In the genomic region with DNA sequence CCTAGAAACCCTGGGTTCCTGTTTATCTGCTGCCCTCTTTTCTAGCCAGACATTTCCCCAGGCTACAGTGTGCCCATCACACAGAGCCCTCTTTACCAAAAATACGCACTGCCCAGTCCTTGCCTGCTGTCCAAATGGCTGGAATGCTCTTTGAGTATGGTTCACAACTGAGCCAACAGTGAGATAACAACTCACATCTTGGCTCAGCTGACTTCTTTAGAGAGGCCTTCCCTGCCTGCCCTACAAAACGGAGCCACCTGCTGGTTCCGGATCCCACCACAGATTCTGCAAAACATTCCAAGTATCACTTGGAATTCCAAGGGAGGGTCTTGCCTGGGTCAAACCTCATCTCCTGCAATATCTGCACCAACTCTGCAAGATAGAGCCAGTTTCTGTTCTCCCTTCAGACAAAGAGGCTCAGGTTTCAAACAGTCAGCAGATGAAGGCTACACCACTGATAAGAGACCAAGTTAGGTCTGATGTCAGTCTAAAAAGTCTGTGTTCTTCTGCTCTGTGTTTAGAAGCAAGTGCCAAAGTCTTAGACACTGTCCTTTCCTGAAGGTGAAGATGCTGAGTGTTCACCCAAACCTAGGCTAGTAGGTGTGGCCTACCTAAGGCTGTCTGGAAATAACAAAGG, we compare ENCODE assay signal across 15 mouse cellular contexts.
"Had no signal": no experiment of that assay in that cellular context is flagged by ENCODE, and none has a peak within 500 bp of the region (broad histone marks: within the 10 kb centered on the region; RNA-seq: fewer than 3 reads in every experiment).

No protein-coding gene starts in this region.

- H3K4me1 ChIP-seq: limb, embryonic 10.5 days; liver, embryonic 15.5 days had no signal

- H3K9ac ChIP-seq: liver, embryonic 15.5 days had no signal

- ATAC-seq: lung, postnatal 0 days had no signal

- DNase-seq: kidney, adult 9 months; kidney, postnatal 4 days; lung, adult 2 months; lung, postnatal 36 days; midbrain, embryonic 14.5 days; right cerebral cortex, postnatal 4 days; spleen, adult 18-20 months; thymus, postnatal 36 days had no signal

- H3K9me3 ChIP-seq: limb, embryonic 10.5 days; liver, embryonic 15.5 days had no signal

- H3K27me3 ChIP-seq: liver, embryonic 15.5 days had no signal

- H3K27ac ChIP-seq: kidney, postnatal 0 days; left cerebral cortex, adult 2 months; limb, embryonic 10.5 days; liver, embryonic 15.5 days had no signal

- H3K36me3 ChIP-seq: limb, embryonic 10.5 days had no signal

- H3K4me3 ChIP-seq: left cerebral cortex, adult 2 months; limb, embryonic 10.5 days; liver, embryonic 15.5 days; myocyte had no signal

- H3K4me2 ChIP-seq: liver, embryonic 11.5 days; liver, embryonic 15.5 days had no signal
